Mouse (Mus musculus) c-Kit-positive CD71-positive TER-119-negative erythroid progenitor cells, embryonic 14.5 days (primary cell): ENCODE data around the gene Uox.
A peak's percentile ranks its signal among the peaks of the same experiment; 100 is the strongest.

Experiments
- DNase-seq: peaks from one replicate; pipeline ENCODE4 v3.0.0-alpha.2; 2013; ENCODE audit warnings: low read depth

Gene Uox

DNA sequence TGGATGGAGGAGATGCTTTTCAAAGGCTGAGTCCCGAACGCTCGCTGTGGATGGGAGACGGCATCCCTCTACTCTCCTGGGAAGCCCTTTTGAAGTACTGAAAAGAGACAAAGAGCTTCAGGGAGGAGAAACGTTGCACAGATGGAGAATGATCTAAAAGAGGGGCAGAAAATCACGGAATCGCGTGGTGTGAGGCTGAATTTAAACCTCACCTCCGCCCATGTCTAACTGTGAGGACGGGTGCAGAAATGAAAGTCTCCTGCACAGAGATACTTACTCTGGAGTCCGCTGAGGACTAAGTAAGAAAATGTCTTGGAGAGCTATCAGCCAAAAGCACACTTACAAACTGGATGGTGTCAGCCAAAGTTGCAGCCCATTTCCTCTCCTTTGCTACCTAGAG lies 51.7 kb downstream of the Uox start:
- no peak for DNase-seq

DNA sequence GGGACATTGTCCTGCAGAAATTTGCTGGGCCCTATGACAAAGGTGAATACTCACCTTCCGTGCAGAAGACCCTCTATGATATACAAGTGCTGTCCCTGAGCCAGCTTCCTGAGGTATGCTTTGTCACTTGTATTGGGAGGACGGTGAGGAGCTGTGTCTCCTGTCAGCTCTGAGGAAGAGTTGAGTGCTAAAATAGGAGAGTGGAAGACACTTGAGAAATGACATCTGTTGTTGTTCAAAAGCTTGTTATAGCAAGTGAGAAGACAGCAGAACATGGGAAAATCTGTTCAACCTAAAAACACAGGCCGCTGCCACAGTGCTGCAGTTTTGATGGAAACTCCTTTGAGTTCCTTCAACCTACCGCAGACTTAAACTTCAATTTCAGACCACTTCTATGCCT lies 55.5 kb downstream of the Uox start:
- DNase-seq = no peak

DNA sequence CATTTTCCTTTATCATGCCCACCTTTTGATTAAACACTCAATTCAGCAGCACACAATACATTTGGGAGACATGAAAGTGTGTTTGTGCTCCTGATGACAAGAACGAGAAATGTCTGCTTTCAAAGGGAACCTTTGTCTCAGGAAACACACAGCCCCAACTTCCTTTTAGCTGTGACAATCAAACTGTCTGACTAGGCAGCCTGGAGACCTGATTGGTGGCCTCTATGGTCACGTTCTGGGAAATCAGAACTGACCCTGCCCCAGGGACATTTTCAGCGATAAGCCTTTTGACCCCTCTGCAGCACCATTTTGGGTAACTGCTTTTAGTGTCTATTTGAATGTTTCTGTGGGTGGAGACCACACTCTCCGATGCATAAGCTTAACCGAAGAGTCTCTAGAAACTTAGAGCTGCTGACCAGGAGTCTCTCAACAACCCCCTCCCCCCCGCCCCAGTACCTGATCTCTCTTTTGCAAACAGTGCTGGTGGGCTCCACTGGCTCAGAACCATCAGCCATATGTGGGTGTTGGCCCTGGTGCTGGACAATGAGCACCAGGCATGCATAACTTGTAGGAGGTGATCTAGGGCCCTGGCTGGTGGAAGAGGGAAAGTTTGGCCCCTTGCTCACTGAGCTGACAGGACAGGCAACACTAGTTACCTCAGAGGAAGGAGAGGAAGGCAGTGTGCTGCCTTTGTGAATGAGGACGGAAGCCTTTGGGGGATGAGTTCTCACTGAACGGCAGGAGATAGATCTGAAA lies 58.2 kb downstream of the Uox start:
- no peak for DNase-seq

GRCm38 (mm10) chr3:146632506-146632905 lies 62.3 kb downstream of the Uox start:
- DNase-seq = no peak

- DNase-seq = no peak
These were observed 71.7 kb downstream of the Uox start for GRCm38 (mm10) chr3:146641818-146642427.

DNA sequence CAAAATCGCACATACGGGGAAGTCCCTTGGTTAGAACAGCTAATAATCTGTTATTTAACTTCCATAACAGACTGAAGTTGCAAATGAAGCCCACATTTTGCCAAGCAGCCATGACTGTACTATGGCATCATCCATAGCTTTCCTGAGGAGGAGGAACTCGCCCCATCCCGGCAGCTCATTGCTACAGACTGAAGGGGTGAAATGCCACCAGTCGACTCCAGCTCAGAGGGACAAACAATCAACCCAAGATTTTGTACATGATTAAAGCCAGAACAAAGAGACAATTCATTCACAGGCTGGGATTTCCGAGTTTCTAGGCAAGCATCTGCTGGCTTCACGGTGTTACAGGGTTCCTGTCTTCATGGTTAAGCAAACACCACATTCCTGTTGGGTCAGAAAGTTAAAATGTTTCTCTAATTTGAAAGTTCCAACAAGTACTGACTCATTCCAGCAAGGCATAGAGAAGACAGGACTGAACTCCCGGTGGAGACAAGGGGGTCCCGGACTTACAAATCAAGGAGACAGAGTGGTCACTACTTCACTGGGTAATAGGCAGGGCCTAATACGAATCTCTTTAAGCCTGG lies 79.2 kb downstream of the Uox start:
- DNase-seq = no peak

GRCm38 (mm10) chr3:146650716-146651115 lies 80.5 kb downstream of the Uox start:
- DNase-seq = no peak

DNA sequence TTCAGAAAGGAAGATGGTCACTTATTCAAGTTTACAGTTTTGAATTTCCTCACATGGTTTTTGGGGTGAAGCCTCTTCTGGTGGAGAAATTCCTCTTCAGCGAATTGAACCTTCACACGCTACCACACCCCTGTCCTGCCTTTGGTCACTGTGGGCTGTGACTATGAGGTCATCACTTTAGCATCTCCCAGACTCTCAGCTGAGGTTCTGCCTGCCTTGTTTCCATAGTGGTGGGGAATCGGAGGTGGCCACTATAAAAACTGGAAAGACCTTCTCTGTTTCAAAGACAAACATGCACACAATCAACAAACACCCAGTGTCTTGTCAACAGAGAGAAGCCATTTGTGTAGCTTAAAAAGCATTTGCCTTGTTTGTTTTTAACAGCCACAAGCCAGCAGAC lies 81.0 kb downstream of the Uox start, which contains the start of gene 4930503B20Rik:
TSS of gene 4930503B20Rik (minus strand) at position 101 of the 400 bp plus-strand sequence.
- no peak for DNase-seq

- no peak for DNase-seq
These were observed 82.2 kb downstream of the Uox start for GRCm38 (mm10) chr3:146652431-146652830.

DNA sequence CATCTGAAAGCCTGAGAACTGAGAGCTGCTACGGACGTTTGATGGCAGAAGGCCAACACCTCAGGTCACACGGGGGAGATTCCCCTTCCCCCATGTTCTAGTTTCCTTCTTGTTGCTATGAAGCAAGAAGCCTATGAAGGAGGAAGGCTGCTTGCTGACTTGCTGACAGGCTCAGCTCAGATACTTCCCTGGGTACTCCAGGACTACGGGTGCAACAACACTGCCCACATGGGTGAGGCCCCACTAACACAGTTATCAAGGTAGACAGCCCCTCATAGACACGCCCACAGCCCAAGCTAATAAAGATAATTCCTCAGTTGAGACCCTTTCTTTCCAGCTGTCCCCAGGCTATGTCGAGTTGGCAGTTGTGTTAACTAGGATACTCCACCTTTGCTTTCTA lies 83.5 kb downstream of the Uox start:
- DNase-seq = peak; percentile 30

GRCm38 (mm10) chr3:146655111-146655577 lies 84.9 kb downstream of the Uox start:
- peak; percentile 23 for DNase-seq

- no peak for DNase-seq
These were observed 87.2 kb downstream of the Uox start for GRCm38 (mm10) chr3:146657433-146657832.

DNA sequence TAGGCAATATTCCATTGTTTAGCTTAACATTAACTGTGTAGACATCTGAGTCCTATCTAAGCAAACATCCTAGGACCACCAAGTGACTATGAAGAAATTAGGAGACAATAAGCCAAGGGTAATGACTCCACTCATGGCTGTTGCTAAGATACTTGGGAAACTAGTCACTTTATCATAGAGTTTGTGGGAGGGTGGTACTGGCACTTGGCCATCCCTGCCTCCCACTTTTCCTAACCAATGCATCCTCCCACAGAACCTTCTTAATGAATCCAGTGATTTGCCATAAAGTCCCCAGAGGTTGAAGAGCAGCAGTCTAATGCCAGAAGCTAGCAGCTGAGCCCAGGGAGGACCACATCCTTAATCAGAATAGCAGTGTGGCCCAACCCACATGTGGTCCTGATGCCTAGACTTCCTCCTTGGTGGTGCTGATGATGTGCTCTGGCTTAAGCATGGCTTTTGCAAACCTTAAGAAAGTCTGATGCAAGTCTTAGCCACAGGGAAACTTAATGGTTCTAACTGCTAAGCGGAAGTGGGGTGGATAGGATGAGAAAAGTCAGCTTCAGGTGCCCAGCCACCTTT lies 87.9 kb downstream of the Uox start:
- no peak for DNase-seq

GRCm38 (mm10) chr3:146659321-146659720 lies 89.1 kb downstream of the Uox start:
- DNase-seq = no peak

DNA sequence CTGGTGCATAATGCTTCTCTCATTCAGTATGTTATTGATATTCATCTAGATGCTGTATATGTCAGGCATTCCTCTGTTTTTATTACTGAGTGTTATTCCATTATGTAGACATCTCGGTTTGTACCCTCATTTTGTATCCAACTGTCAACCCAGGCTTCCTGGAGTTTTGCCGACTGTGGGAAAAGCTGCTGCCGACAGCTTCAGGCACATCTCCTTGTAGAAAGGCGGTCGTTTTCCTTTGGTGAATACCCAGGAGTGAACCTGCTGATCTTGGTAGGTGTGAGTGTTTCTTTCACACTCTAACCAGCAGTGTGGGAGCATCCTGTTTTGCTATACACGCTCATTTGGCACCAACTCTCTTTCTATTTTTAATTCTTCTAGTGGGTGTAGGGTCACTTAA lies 90.8 kb downstream of the Uox start:
- no peak for DNase-seq

DNA sequence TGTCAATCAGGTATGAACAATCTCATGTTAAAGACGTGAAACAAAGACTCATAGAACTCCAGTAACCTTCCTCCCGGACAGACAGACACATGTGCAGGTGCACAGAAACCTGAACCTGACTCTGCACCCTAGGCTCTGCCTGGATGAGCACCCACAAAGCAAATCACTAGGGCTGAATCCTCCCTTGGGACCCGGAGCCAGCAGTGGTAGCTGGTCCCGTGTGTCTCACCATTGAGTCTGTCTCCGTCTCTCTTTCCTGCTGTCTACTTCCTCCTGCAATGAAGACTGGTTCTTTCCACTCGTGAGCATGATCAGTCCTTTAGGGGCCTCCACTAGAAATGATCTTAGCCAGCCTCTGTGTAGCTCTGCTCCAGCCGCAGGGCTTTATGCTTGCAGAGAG lies 91.7 kb downstream of the Uox start:
- no peak for DNase-seq

GRCm38 (mm10) chr3:146671121-146671520 lies 100.9 kb downstream of the Uox start:
- no peak for DNase-seq

DNA sequence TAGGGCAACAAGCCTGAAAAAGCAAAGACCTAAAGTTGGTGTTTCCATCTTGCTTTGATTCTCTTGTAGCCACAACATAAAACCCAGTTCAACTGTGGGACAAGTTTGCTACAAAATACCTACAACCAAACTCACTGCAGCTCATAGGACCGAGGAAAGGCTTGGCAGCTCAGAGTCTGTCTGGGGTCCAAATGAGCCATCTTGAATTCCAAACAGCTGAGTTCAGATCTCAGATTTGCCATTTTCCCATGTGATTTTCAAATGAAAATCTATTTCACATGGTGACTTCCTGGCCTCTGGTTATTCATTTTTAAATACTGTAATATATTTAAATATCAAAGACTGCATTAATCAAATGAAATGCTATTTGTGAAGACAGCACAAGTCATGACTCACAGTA lies 104.9 kb downstream of the Uox start:
- no peak for DNase-seq

GRCm38 (mm10) chr3:146676193-146676592 lies 106.0 kb downstream of the Uox start:
- no peak for DNase-seq

GRCm38 (mm10) chr3:146679646-146680045 lies 109.4 kb downstream of the Uox start:
- no peak for DNase-seq

DNA sequence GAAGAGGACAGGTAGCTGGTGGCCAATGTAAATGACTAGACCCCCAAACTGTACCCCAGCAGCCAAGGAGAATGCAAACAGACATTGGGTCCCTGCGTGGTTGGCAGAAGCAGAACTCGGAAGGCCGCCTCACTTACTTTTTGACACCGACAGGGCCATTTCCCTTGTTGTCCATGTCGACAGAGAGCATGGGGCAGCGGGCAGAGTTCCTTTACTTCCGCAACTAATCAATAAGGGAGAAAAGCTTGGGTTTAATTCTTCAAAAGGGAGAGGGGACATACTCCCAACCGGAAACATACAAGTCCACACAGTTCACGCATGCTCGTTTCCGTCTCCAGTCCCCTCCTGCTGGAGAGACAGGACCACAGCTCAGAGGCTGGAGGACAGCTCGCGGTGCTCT lies 110.4 kb downstream of the Uox start:
- DNase-seq = no peak

GRCm38 (mm10) chr3:146681696-146682095 lies 111.5 kb downstream of the Uox start:
- no peak for DNase-seq
